Comparison of ENCODE assay signal across 9 mouse cellular contexts in genomic region chr3:108781238-108781883, GRCm38 (mm10). TPM values are rescaled to one million over a fixed set of nuclear protein-coding genes. Genes with fewer than 3 reads are reported as not detected.
DNase-seq lines count a peak whose midpoint lies in the region; ATAC-seq and TF ChIP-seq lines count a peak whose summit lies in the region.
"Had no signal": no experiment of that assay in that cellular context is flagged by ENCODE, and none has a peak within 500 bp of the region (broad histone marks: within the 10 kb centered on the region; RNA-seq: fewer than 3 reads in every experiment).

No protein-coding gene starts in this region.

- peaks cover 4% of the 10 kb centered on the region; the same call in 1 of the 2 replicates for H3K4me1 ChIP-seq in heart, embryonic 15.5 days (replicated peaks)
- H3K4me1 ChIP-seq in limb, embryonic 11.5 days (ENCODE audit: control insufficient read depth, insufficient read depth, low read length), result peaks cover 3% of the 10 kb centered on the region; the same call in 1 of the 2 replicates
- peaks cover 7% of the 10 kb centered on the region; the same call in 1 of the 2 replicates for H3K4me1 ChIP-seq in stomach, embryonic 14.5 days (ENCODE audit: control insufficient read depth, insufficient read depth, low read length)
- H3K4me1 ChIP-seq in liver, postnatal 0 days (ENCODE audit: insufficient read depth), result no peaks in the 10 kb centered on the region

- no peak overlapping the region for H3K9ac ChIP-seq in heart, embryonic 15.5 days
- no peak overlapping the region for H3K9ac ChIP-seq in limb, embryonic 11.5 days (ENCODE audit: low read length)
- no peak overlapping the region for H3K9ac ChIP-seq in stomach, embryonic 14.5 days (replicated peaks; ENCODE audit: low read depth, low read length)
- H3K9ac ChIP-seq in liver, postnatal 0 days (replicated peaks), result no peak overlapping the region
- H3K9ac ChIP-seq: lung, embryonic 15.5 days had no signal

- peak overlapping the region; percentile 50 for H3K27ac ChIP-seq in heart, embryonic 15.5 days
- H3K27ac ChIP-seq in limb, embryonic 11.5 days (replicated peaks; ENCODE audit: low read depth, low read length), result no peak overlapping the region
- H3K27ac ChIP-seq in stomach, embryonic 14.5 days (ENCODE audit: low read length), result no peak overlapping the region
- no peak overlapping the region for H3K27ac ChIP-seq in liver, postnatal 0 days (ENCODE audit: low read depth)
- H3K27ac ChIP-seq: lung, embryonic 15.5 days had no signal

- peak; percentile 55 for DNase-seq in left cerebral cortex, adult 11 months (ENCODE audit: low spot score)
- DNase-seq in left cerebral cortex, postnatal 4 days, result no peak
- peak; percentile 31 for DNase-seq in adrenal gland, postnatal 25 days
- no peak for DNase-seq in limb, embryonic 11.5 days (ENCODE audit: low spot score)
- DNase-seq in ovary, postnatal 14 days (ENCODE audit: low spot score), result no peak
- DNase-seq in liver, postnatal 0 days, result no peak

- no peak overlapping the region for H3K4me3 ChIP-seq in heart, embryonic 15.5 days
- no peak overlapping the region for H3K4me3 ChIP-seq in limb, embryonic 11.5 days (ENCODE audit: low read depth, low read length)
- no peak overlapping the region for H3K4me3 ChIP-seq in stomach, embryonic 14.5 days (ENCODE audit: low read depth, low read length)
- no peak overlapping the region for H3K4me3 ChIP-seq in liver, postnatal 0 days (ENCODE audit: low read depth, low read length)
- H3K4me3 ChIP-seq: lung, embryonic 15.5 days had no signal

- no peak overlapping the region for H3K4me2 ChIP-seq in heart, embryonic 15.5 days
- H3K4me2 ChIP-seq in limb, embryonic 11.5 days (ENCODE audit: low read depth, severe bottlenecking), result no peak overlapping the region
- H3K4me2 ChIP-seq in stomach, embryonic 14.5 days (replicated peaks; ENCODE audit: low read depth, low read length), result no peak overlapping the region
- no peak overlapping the region for H3K4me2 ChIP-seq in liver, postnatal 0 days (ENCODE audit: low read depth, low read length)
- H3K4me2 ChIP-seq: lung, embryonic 15.5 days had no signal

- no peak for TF ChIP-seq EP300 in liver, postnatal 0 days (IDR thresholded peaks at IDR 0.05; ENCODE audit: low read depth)

- H3K9me3 ChIP-seq in heart, embryonic 15.5 days (replicated peaks), result no peaks in the 10 kb centered on the region
- no peaks in the 10 kb centered on the region; the same call in 1 of the 2 replicates for H3K9me3 ChIP-seq in limb, embryonic 11.5 days (ENCODE audit: control insufficient read depth, low read length)
- no peaks in the 10 kb centered on the region for H3K9me3 ChIP-seq in stomach, embryonic 14.5 days (ENCODE audit: control insufficient read depth, low read depth, low read length)
- H3K9me3 ChIP-seq in liver, postnatal 0 days (ENCODE audit: low read length), result no peaks in the 10 kb centered on the region
- H3K9me3 ChIP-seq: lung, embryonic 15.5 days had no signal

- 54% methylated on average over 10 of the region's 10 CpGs for WGBS in heart, embryonic 15.5 days
- 59% methylated on average over 10 of the region's 10 CpGs for WGBS in limb, embryonic 11.5 days
- WGBS in stomach, embryonic 14.5 days, result 69% methylated on average over 10 of the region's 10 CpGs
- WGBS in liver, postnatal 0 days (ENCODE audit: insufficient replicate concordance), result 70% methylated on average over 10 of the region's 10 CpGs

- intact Hi-C loops in left cerebral cortex, postnatal 4 days (cut with DNase I), result no loop called here

- H3K36me3 ChIP-seq in heart, embryonic 15.5 days, result no peaks in the 10 kb centered on the region
- peaks cover 2% of the 10 kb centered on the region; the same call in 1 of the 2 replicates for H3K36me3 ChIP-seq in limb, embryonic 11.5 days (ENCODE audit: control insufficient read depth, insufficient read depth, low read length)
- no peaks in the 10 kb centered on the region for H3K36me3 ChIP-seq in stomach, embryonic 14.5 days (ENCODE audit: control insufficient read depth, insufficient read depth, low read length)
- no peaks in the 10 kb centered on the region for H3K36me3 ChIP-seq in liver, postnatal 0 days (replicated peaks; ENCODE audit: insufficient read depth, low read length)
- H3K36me3 ChIP-seq: lung, embryonic 15.5 days had no signal

- no peaks in the 10 kb centered on the region for H3K27me3 ChIP-seq in heart, embryonic 15.5 days
- no peaks in the 10 kb centered on the region for H3K27me3 ChIP-seq in limb, embryonic 11.5 days (ENCODE audit: control insufficient read depth, insufficient read depth, low read length)
- no peaks in the 10 kb centered on the region for H3K27me3 ChIP-seq in stomach, embryonic 14.5 days (ENCODE audit: control insufficient read depth, insufficient read depth, low read length)
- H3K27me3 ChIP-seq in liver, postnatal 0 days (ENCODE audit: insufficient read depth, low read length), result no peaks in the 10 kb centered on the region
- H3K27me3 ChIP-seq: lung, embryonic 15.5 days had no signal

- ATAC-seq in heart, embryonic 15.5 days (replicated peaks; ENCODE audit: insufficient number of reproducible peaks, insufficient read depth, low FRiP score, low read depth), result peak; percentile 67
- 0 out of 2 replicates have a peak, but pooled peaks have one; percentile 32 for ATAC-seq in limb, embryonic 11.5 days (ENCODE audit: insufficient number of reproducible peaks, low FRiP score, low TSS enrichment, low read depth)
- ATAC-seq in stomach, embryonic 14.5 days (ENCODE audit: insufficient number of reproducible peaks, insufficient read depth, low FRiP score, low read depth), result 0 out of 2 replicates have a peak, but pooled peaks have one; percentile 16
- no peak for ATAC-seq in liver, postnatal 0 days

- TF ChIP-seq CTCF in liver, postnatal 0 days (IDR thresholded peaks at IDR 0.05; ENCODE audit: low read depth), result no peak

RNA-seq across cellular contexts. Expression of gene Aknad1, which starts 41.9 kb away (rescaled TPM):
- not detected for total RNA-seq in left cerebral cortex, postnatal 4 days (2021)
- not detected in 2 replicates for total RNA-seq in adrenal gland, postnatal 25 days (2021)
- 0.04 TPM in 1 of 2 replicates, not detected in the other for polyA plus RNA-seq in heart, embryonic 15.5 days (2015; fragmentation: Nextera tagmentation; extraction: Ambion mirVana)
- polyA plus RNA-seq in limb, embryonic 11.5 days (2014; fragmentation: Nextera tagmentation; extraction: Ambion mirVana), result 0.09 and 0.40 TPM in 2 replicates
- polyA plus RNA-seq in stomach, embryonic 14.5 days (2014; fragmentation: Nextera tagmentation; extraction: Ambion mirVana), result 0.24 and 0.41 TPM in 2 replicates
- polyA plus RNA-seq in liver, postnatal 0 days (2015; fragmentation: Nextera tagmentation; extraction: Ambion mirVana), result 0.06 and 0.13 TPM in 2 replicates

RNA-seq across cellular contexts. Expression of gene Stxbp3, which starts 59.0 kb away (rescaled TPM):
- total RNA-seq in left cerebral cortex, postnatal 4 days (2021), result 10 to 100 TPM; 10.6 to 12.2 TPM
- total RNA-seq in adrenal gland, postnatal 25 days (2021), result 45.0 and 63.2 TPM in 2 replicates
- 28.1 and 29.9 TPM in 2 replicates for polyA plus RNA-seq in heart, embryonic 15.5 days (2015; fragmentation: Nextera tagmentation; extraction: Ambion mirVana)
- polyA plus RNA-seq in limb, embryonic 11.5 days (2014; fragmentation: Nextera tagmentation; extraction: Ambion mirVana), result 26.0 and 27.0 TPM in 2 replicates
- polyA plus RNA-seq in stomach, embryonic 14.5 days (2014; fragmentation: Nextera tagmentation; extraction: Ambion mirVana), result 41.4 and 43.6 TPM in 2 replicates
- polyA plus RNA-seq in liver, postnatal 0 days (2015; fragmentation: Nextera tagmentation; extraction: Ambion mirVana), result 18.1 and 19.3 TPM in 2 replicates

RNA-seq across cellular contexts. Expression of gene Gpsm2, which starts 59.3 kb away (rescaled TPM):
- 10 to 100 TPM; 13.9 to 16.2 TPM for total RNA-seq in left cerebral cortex, postnatal 4 days (2021)
- total RNA-seq in adrenal gland, postnatal 25 days (2021), result 3.9 and 5.3 TPM in 2 replicates
- 25.0 and 27.6 TPM in 2 replicates for polyA plus RNA-seq in heart, embryonic 15.5 days (2015; fragmentation: Nextera tagmentation; extraction: Ambion mirVana)
- polyA plus RNA-seq in limb, embryonic 11.5 days (2014; fragmentation: Nextera tagmentation; extraction: Ambion mirVana), result 95.4 and 97.5 TPM in 2 replicates
- polyA plus RNA-seq in stomach, embryonic 14.5 days (2014; fragmentation: Nextera tagmentation; extraction: Ambion mirVana), result 58.5 and 63.4 TPM in 2 replicates
- polyA plus RNA-seq in liver, postnatal 0 days (2015; fragmentation: Nextera tagmentation; extraction: Ambion mirVana), result 18.3 and 21.6 TPM in 2 replicates

Comparison
In these comparisons a context has a peak if more than half of its experiments do, and no peak if none do; other contexts are left out.
1. DNase-seq: peak in left cerebral cortex, adult 11 months (single experiment) and adrenal gland, postnatal 25 days (single experiment); none in left cerebral cortex, postnatal 4 days (single experiment), limb, embryonic 11.5 days (single experiment), ovary, postnatal 14 days (single experiment) and liver, postnatal 0 days (single experiment).